Mouse (Mus musculus) heart, embryonic 12.5 days (tissue): ENCODE data around the gene Cidec. TPM values are rescaled to one million over a fixed set of nuclear protein-coding genes. Genes with fewer than 3 reads are reported as not detected.

Experiments used
- ATAC-seq: fragments of 200-750 bp; cut with Nextera tagmentation; 2 replicates; pipeline ENCODE4 v1.8.0; 2017; ENCODE audit warnings: moderate TSS enrichment, moderate library complexity; ENCODE audit not compliant: insufficient number of reproducible peaks, low FRiP score
- H3K27ac ChIP-seq: fragments of 300-500 bp; sonication (generic); 2 replicates; pipeline ENCODE4 v1.5.1; 2016; ENCODE audit warnings: mild to moderate bottlenecking, moderate library complexity; ENCODE audit not compliant: poor library complexity, severe bottlenecking
- H3K27me3 ChIP-seq: fragments of 300-500 bp; sonication (generic); replicated peaks from 2 replicates; pipeline ENCODE4 v1.6.1; 2016; ENCODE audit warnings: mild to moderate bottlenecking, moderate library complexity
- H3K36me3 ChIP-seq: fragments of 300-500 bp; sonication (generic); 2 replicates; pipeline ENCODE4 v1.6.1; 2016; ENCODE audit warnings: mild to moderate bottlenecking, moderate library complexity
- H3K4me1 ChIP-seq: fragments of 300-500 bp; sonication (generic); replicated peaks from 2 replicates; pipeline ENCODE4 v1.6.1; 2016; ENCODE audit warnings: mild to moderate bottlenecking
- H3K4me2 ChIP-seq: fragments of 300-500 bp; sonication (generic); 2 replicates; pipeline ENCODE4 v1.6.1; 2016; ENCODE audit warnings: mild to moderate bottlenecking, moderate library complexity
- H3K4me3 ChIP-seq: fragments of 300-500 bp; sonication (generic); 2 replicates; pipeline ENCODE4 v1.5.1; 2016; ENCODE audit warnings: mild to moderate bottlenecking
- H3K9ac ChIP-seq: fragments of 300-500 bp; sonication (generic); 2 replicates; pipeline ENCODE4 v1.6.1; 2016; ENCODE audit warnings: mild to moderate bottlenecking, moderate library complexity
- H3K9me3 ChIP-seq: fragments of 300-500 bp; sonication (generic); replicated peaks from 2 replicates; pipeline ENCODE4 v1.6.1; 2016; ENCODE audit warnings: mild to moderate bottlenecking, moderate library complexity
- WGBS: fragments of 180-500 bp; shearing (Covaris S2); methylation state at CpG from one replicate; pipeline ENCODE4 v1.1.7; 2016; 5-methylcytosine and 5-hydroxymethylcytosine counted together
- polyA plus RNA-seq: library from polyadenylated mRNA; unstranded; fragments of >200 nt; fragmentation: Nextera tagmentation; extraction: Ambion mirVana; gene quantifications from 2 replicates; pipeline ENCODE4 v1.2.1, GENCODE M21; 2016

Cidec gene
- polyA plus RNA-seq, 1 experiment from 2014 or later, result not detected

DNA sequence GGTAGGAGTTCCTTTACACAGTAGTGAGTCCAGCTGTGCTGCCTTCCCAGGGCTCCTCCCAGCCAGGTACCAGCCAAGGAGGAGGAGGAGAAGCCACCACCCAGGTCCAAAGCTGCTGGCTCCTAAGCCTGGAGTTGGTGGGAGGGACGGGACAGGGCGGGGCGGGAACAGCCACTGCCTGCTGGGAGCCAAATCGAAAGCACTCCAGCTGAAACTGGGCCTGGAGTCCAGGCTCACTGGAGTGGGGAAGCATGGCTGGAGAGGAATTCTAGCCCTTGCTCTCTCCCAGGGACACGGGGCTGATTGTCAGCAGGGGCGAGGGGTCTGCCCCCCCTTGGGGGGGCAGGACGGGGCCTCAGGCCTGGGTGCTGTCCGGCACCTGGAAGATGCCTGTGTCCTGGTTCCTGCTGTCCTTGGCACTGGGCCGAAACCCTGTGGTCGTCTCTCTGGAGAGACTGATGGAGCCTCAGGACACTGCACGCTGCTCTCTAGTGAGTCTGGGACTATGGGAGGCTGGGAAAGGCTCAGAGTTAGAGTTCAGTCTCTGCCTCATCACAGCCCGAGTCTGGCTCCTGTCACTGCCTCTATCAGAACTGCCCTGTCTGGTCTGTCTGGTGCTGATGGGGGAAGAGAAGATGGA lies 35.9 kb upstream of the Cidec start, which contains the start of gene Il17rc:
Il17rc (plus strand) TSS at position 131 of the 640 bp plus-strand sequence.
- ATAC-seq, result no peak
- Histone ChIP-seq H3K36me3 (no peaks in the 10 kb centered on the region), H3K9ac (peak within 1 kb of the TSS; percentile 73), H3K4me1 (peaks cover 31% of the 10 kb centered on the region), H3K27me3 (peaks cover 51% of the 10 kb centered on the region), H3K27ac (no peak within 1 kb of the TSS), H3K4me2 (peak within 1 kb of the TSS; percentile 69), H3K4me3 (peak within 1 kb of the TSS; percentile 39), H3K9me3 (no peaks in the 10 kb centered on the region)
- 18% methylated on average over 12 of the region's 12 CpGs for WGBS

DNA sequence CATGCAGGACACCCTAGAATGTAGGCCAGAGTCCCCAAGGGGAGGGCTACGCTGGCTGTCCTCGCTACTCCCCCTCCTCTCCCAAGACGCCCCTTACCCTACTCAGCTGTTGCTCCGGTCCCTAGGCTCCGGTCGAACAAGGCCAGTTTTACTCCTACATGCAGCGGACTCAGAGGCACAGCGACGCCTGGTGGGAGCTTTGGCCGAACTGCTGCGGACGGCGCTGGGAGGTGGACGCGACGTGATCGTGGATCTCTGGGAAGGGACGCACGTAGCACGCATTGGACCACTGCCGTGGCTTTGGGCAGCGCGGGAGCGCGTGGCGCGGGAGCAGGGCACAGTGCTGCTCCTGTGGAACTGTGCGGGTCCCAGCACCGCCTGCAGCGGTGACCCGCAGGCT lies 33.9 kb upstream of the Cidec start:
- peaks cover 31% of the 10 kb centered on the region for H3K4me1 ChIP-seq
- no peak overlapping the region for H3K27ac ChIP-seq
- H3K27me3 ChIP-seq, result peaks cover 64% of the 10 kb centered on the region
- peak overlapping the region; percentile 45 for H3K4me3 ChIP-seq
- no peaks in the 10 kb centered on the region for H3K36me3 ChIP-seq
- H3K9me3 ChIP-seq, result no peaks in the 10 kb centered on the region
- H3K4me2 ChIP-seq, result peak overlapping the region; percentile 81
- WGBS, result 2% methylated on average over 31 of the region's 31 CpGs
- H3K9ac ChIP-seq, result peak overlapping the region; percentile 59
- peak; percentile 54 for ATAC-seq

DNA sequence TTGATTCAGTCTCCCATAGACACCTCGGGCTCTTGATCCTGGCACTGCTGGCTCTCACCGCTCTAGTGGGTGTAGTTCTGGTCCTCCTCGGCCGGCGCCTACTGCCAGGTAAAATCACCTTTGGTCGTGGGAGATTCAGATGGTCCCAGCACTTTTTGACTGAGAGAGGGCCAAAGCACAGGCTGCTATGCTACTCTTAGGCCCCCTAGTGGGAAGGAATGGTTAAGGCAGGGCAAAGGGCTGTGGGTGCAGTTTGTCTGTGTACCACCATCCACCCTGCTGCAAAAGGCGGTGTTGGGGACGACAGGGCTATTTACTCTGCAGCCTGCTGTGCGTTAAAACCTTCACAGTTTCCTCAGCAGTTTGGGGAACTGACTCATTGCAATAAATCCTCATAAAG lies 33.5 kb upstream of the Cidec start:
- peaks cover 31% of the 10 kb centered on the region for H3K4me1 ChIP-seq
- H3K9me3 ChIP-seq, result no peaks in the 10 kb centered on the region
- peak overlapping the region; percentile 45 for H3K4me3 ChIP-seq
- no peak overlapping the region for H3K27ac ChIP-seq
- H3K27me3 ChIP-seq, result peaks cover 64% of the 10 kb centered on the region
- peak overlapping the region; percentile 59 for H3K9ac ChIP-seq
- ATAC-seq, result no peak
- peak overlapping the region; percentile 81 for H3K4me2 ChIP-seq
- H3K36me3 ChIP-seq, result no peaks in the 10 kb centered on the region
- WGBS, result 10% methylated on average over 9 of the region's 9 CpGs

DNA sequence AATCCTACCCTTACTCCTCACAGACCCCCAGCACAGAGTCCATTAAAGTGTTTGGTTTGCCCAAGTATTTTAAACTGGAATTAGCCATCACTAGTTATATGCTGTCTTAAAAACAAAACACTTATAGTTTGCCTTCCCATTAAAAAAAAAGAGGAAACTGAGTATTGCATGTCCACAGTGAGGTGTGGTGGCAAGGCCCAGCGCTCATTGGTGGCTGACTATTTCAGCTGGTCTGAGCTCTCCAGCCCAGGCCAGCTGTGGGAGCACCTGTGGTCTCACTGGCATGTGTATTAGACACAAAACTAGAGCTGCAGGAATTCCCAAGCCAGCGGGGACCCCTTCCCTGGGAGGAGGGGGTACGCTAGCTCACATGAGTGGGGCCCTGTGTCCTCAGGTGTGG lies 33.0 kb upstream of the Cidec start:
- peaks cover 67% of the 10 kb centered on the region for H3K27me3 ChIP-seq
- no peak overlapping the region for H3K4me3 ChIP-seq
- no peak for ATAC-seq
- WGBS, result 62% methylated on average over 3 of the region's 3 CpGs
- H3K4me1 ChIP-seq, result peaks cover 31% of the 10 kb centered on the region
- no peak overlapping the region for H3K9ac ChIP-seq
- no peaks in the 10 kb centered on the region for H3K9me3 ChIP-seq
- no peak overlapping the region for H3K4me2 ChIP-seq
- H3K27ac ChIP-seq, result no peak overlapping the region
- H3K36me3 ChIP-seq, result no peaks in the 10 kb centered on the region

DNA sequence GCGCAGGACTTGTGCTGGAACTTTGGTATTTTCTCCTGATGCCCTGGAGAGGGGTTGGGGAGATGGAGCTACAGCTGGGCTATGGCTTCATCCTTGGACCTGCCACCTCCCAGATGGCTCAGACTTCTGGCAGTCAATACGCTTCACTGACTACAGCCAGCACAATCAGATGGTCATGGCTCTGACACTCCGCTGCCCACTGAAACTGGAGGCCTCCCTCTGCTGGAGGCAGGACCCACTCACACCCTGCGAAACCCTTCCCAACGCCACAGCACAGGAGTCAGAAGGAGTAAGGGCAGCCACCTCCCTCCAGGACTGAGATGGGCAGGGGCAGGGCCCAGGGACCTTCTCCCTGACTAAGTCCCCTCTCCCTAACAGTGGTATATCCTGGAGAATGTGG lies 30.0 kb upstream of the Cidec start:
- no peak overlapping the region for H3K4me3 ChIP-seq

DNA sequence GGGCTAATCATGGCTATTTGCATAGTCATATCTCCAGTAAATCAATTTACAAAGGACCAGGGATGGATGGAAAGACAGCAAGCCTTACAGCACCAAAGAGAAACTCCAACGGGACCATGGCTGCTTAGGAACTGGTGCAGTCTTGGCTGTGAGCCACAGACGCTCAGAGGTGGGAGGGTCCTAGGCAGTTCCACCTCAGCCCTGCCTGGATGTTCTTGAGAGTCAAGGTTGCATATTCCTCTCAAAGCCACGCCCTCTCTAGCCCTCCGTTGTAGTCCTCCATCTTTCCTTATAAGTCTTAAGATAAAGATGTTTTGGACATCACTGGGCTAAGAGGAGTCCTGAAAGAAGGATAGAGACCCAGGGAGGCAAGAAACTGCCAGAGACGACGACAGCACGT lies 28.5 kb upstream of the Cidec start:
- Histone ChIP-seq H3K9ac (no peak overlapping the region), H3K4me1 (no peaks in the 10 kb centered on the region; the same call in 1 of the 2 replicates)

More for the DNA sequence above, 30.0 kb upstream of the Cidec start:
- no peak overlapping the region for H3K4me2 ChIP-seq
- H3K9me3 ChIP-seq, result no peaks in the 10 kb centered on the region
- peaks cover 49% of the 10 kb centered on the region for H3K27me3 ChIP-seq
- H3K9ac ChIP-seq, result no peak overlapping the region
- no peak overlapping the region for H3K27ac ChIP-seq
- H3K4me1 ChIP-seq, result peaks cover 12% of the 10 kb centered on the region
- ATAC-seq, result no peak
- no peaks in the 10 kb centered on the region for H3K36me3 ChIP-seq
- WGBS, result 48% methylated on average over 5 of the region's 5 CpGs

DNA sequence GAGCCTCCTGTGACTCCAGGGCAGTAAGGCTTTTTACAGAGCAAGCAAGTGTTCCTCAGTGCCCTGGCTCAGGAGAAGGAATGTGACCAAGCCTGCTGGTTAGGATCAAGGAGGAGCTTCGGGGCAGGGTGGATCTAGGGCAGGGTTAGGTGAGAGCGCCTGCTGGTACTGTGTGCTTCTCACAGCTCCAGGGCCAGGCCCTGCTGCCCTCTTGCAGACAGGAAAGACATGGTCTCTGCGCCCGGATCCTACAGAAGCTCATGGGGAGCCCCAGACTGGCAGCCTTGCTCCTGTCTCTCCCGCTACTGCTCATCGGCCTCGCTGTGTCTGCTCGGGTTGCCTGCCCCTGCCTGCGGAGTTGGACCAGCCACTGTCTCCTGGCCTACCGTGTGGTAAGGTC lies 23.1 kb upstream of the Cidec start:
- H3K27ac ChIP-seq, result no peak overlapping the region
- ATAC-seq, result no peak
- no peak overlapping the region for H3K4me2 ChIP-seq
- 54% methylated on average over 10 of the region's 10 CpGs for WGBS
- H3K9ac ChIP-seq, result no peak overlapping the region; the same call in 1 of the 2 replicates
- no peaks in the 10 kb centered on the region for H3K27me3 ChIP-seq
- no peak overlapping the region for H3K4me3 ChIP-seq
- no peaks in the 10 kb centered on the region for H3K4me1 ChIP-seq
- H3K36me3 ChIP-seq, result no peaks in the 10 kb centered on the region
- no peaks in the 10 kb centered on the region for H3K9me3 ChIP-seq

More for the DNA sequence above, 28.5 kb upstream of the Cidec start:
- WGBS, result 61% methylated on average over 7 of the region's 7 CpGs
- ATAC-seq, result no peak
- no peaks in the 10 kb centered on the region for H3K9me3 ChIP-seq
- H3K4me2 ChIP-seq, result no peak overlapping the region
- H3K4me3 ChIP-seq, result no peak overlapping the region
- no peaks in the 10 kb centered on the region for H3K36me3 ChIP-seq
- peaks cover 39% of the 10 kb centered on the region; the same call in 1 of the 2 replicates for H3K27me3 ChIP-seq
- H3K27ac ChIP-seq, result no peak overlapping the region

DNA sequence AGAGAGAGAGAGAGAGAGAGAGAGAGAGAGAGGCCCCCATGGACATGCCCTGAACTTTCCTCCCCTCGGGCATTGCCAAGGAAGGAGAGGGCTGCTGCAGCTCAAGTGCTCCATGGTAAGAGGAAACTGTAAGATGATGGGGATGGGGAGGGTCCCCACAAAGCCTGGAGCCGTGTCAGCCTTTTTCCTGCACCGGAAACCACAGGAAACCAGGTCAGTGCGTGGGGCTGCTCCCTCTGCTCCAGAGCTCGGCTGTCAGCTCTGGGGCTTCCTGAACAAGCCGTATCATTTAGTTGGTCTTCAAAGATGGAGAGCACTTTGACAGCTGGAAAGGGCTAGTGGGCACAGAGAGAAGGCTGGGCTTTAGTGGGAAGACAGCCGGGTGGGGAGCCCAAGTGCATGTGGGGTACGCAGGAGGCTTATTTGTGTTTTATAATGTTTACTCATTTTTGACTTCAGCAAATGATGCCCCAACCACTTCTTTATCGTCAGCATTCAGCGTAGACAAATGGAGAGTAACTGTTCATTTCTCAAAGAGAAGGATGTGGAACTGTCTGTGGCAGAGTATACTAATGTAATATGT lies 22.5 kb upstream of the Cidec start, which contains the start of gene Il17re:
Il17re (plus strand) TSS at position 533 of the 583 bp plus-strand sequence.
- H3K27me3 ChIP-seq, result no peaks in the 10 kb centered on the region
- H3K4me3 ChIP-seq, result no peak within 1 kb of the TSS
- ATAC-seq, result no peak
- no peak within 1 kb of the TSS for H3K27ac ChIP-seq
- H3K4me2 ChIP-seq, result no peak within 1 kb of the TSS
- no peaks in the 10 kb centered on the region for H3K9me3 ChIP-seq
- no peaks in the 10 kb centered on the region for H3K36me3 ChIP-seq
- WGBS, result 54% methylated on average over 10 of the region's 10 CpGs
- H3K9ac ChIP-seq, result no peak within 1 kb of the TSS; the same call in 1 of the 2 replicates
- H3K4me1 ChIP-seq, result no peaks in the 10 kb centered on the region

DNA sequence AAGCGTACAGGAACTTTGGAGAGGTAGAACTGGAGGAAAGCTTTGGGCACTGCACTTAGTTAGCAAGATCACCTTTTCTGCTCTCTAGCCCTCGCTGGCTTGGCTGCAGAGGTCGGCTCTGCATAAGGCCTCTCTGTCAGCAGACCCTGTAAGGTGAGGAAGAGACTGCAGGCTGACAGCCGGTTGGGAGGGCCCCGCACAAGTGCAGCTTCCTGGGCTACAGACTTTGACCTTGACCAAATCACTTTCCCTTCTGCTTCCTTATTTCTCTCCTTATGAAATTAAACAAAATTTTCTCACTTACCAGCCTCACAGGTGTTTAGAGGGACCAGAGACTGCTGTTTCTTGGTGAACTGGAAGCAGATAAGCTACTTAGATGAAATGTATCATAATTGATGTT lies 19.4 kb upstream of the Cidec start:
- H3K9me3 ChIP-seq, result no peaks in the 10 kb centered on the region
- no peak overlapping the region for H3K27ac ChIP-seq
- WGBS, result 38% methylated on average over 5 of the region's 5 CpGs
- H3K4me3 ChIP-seq, result no peak overlapping the region
- no peaks in the 10 kb centered on the region for H3K27me3 ChIP-seq
- no peak for ATAC-seq
- no peaks in the 10 kb centered on the region for H3K36me3 ChIP-seq
- peaks cover 6% of the 10 kb centered on the region; the same call in 1 of the 2 replicates for H3K4me1 ChIP-seq
- H3K9ac ChIP-seq, result no peak overlapping the region
- no peak overlapping the region for H3K4me2 ChIP-seq

DNA sequence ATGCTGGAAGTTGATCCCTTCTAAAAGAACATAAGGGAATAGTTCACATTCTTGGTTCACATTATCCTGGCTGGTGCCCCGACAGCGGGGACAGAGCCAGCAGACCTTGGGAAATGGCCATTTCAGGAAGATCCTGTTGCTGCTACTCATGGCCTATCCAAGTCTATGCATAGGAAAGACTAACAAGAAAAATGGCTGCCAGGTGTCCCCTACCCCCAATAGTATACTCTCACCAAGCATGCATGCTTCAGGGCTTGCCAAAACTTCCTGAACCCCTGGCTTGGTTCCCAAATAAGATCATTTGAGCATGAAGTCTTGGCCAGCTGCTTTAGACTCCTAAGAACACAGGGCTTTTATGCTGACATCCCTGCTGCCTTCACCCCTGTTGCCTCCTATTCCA lies 16.3 kb upstream of the Cidec start:
- ATAC-seq, result no peak
- no peak overlapping the region for H3K27ac ChIP-seq
- no peaks in the 10 kb centered on the region for H3K27me3 ChIP-seq
- peaks cover 6% of the 10 kb centered on the region; the same call in 1 of the 2 replicates for H3K4me1 ChIP-seq
- no peaks in the 10 kb centered on the region for H3K9me3 ChIP-seq
- H3K4me3 ChIP-seq, result no peak overlapping the region
- peaks cover 26% of the 10 kb centered on the region for H3K36me3 ChIP-seq
- WGBS, result 56% methylated on average over 2 of the region's 2 CpGs
- no peak overlapping the region for H3K9ac ChIP-seq
- no peak overlapping the region for H3K4me2 ChIP-seq

DNA sequence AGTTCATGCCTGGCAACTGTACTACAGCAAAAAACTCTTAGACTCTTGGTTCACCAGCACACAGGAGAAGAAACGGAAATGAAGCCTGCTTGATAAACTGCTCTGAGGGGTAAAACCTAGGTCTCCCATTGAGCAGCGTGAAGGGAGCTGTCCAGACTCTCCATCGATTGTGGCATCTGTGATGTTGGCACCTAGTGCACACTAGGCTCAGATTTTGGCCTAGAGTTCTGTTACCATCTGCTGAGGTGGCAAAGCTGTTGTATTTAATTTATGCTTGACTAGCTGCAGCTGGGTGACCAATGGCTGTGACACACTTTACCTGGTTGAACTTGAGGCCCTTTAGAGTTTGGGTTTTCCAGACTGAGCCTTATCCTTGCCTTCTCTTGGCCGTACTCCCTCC lies 12.1 kb upstream of the Cidec start:
- Histone ChIP-seq H3K27me3 (no peaks in the 10 kb centered on the region), H3K9ac (no peak overlapping the region), H3K4me2 (no peak overlapping the region), H3K36me3 (peaks cover 37% of the 10 kb centered on the region), H3K4me1 (peaks cover 15% of the 10 kb centered on the region), H3K9me3 (no peaks in the 10 kb centered on the region), H3K4me3 (no peak overlapping the region), H3K27ac (no peak overlapping the region)
- WGBS, result 91% methylated on average over 4 of the region's 4 CpGs
- ATAC-seq, result no peak
